Mouse (Mus musculus): ENCODE measurements around the gene Zfp784. TPM values are rescaled to one million over a fixed set of nuclear protein-coding genes. Genes with fewer than 3 reads are reported as not detected.
"Not testable (repeated sequence)": the region's sequence is repeated elsewhere in the genome, so short reads cannot be mapped to it uniquely, and the experiment has no call there.

The Zfp784 gene
- total and polyA plus RNA-seq, 2 experiments from 2014 or later = 8.0 to 8.3 TPM

GRCm38 (mm10) chr7:5016057-5016456 lies 22.2 kb downstream of the Zfp784 start:
- Histone ChIP-seq H3K4me1 (ENCODE audit: control insufficient read depth, insufficient read depth) (peaks cover 18% of the 10 kb centered on the region), H3K9me3 (replicated peaks; ENCODE audit: control insufficient read depth, low read length) (no peaks in the 10 kb centered on the region), H3K9ac (replicated peaks; ENCODE audit: low read depth, low read length) (peak overlapping the region; percentile 78), H3K36me3 (replicated peaks; ENCODE audit: control insufficient read depth, insufficient read depth, low read length) (peaks cover 18% of the 10 kb centered on the region), H3K27me3 (ENCODE audit: control insufficient read depth, insufficient read depth, low read length) (no peaks in the 10 kb centered on the region), H3K27ac (ENCODE audit: low read depth) (peak overlapping the region; percentile 96), H3K4me3 (ENCODE audit: low read depth, low read length) (peak overlapping the region; percentile 74), H3K4me2 (ENCODE audit: low read depth, low read length) (peak overlapping the region; percentile 70)
- no peak for ATAC-seq (ENCODE audit: insufficient read depth, low read depth)
- 70% methylated on average over 3 of the region's 3 CpGs for WGBS
- no peak for DNase-seq (ENCODE audit: low spot score)
- no peak for TF ChIP-seq CTCF (IDR thresholded peaks at IDR 0.05; ENCODE audit: low read depth)
- TF ChIP-seq EP300 (IDR thresholded peaks at IDR 0.05; ENCODE audit: low read depth) = no peak

- no peaks in the 10 kb centered on the region for H3K9me3 ChIP-seq (replicated peaks; ENCODE audit: control insufficient read depth, low read length)
- under 1% methylated on average over 73 of the region's 76 CpGs for WGBS
- DNase-seq (ENCODE audit: low spot score) = peak; percentile 95
- H3K4me1 ChIP-seq (ENCODE audit: control insufficient read depth, insufficient read depth) = peaks cover 16% of the 10 kb centered on the region
- peak within 1 kb of the TSS; percentile 96 for H3K27ac ChIP-seq (ENCODE audit: low read depth)
- H3K4me3 ChIP-seq (ENCODE audit: low read depth, low read length) = peak within 1 kb of the TSS; percentile 74
- H3K27me3 ChIP-seq (ENCODE audit: control insufficient read depth, insufficient read depth, low read length) = no peaks in the 10 kb centered on the region
- TF ChIP-seq CTCF (IDR thresholded peaks at IDR 0.05; ENCODE audit: low read depth) = no peak
- TF ChIP-seq EP300 (IDR thresholded peaks at IDR 0.05; ENCODE audit: low read depth) = no peak
- peak within 1 kb of the TSS; percentile 70 for H3K4me2 ChIP-seq (ENCODE audit: low read depth, low read length)
- H3K9ac ChIP-seq (replicated peaks; ENCODE audit: low read depth, low read length) = peak within 1 kb of the TSS; percentile 78
- ATAC-seq (ENCODE audit: insufficient read depth, low read depth) = peak; percentile 79
- H3K36me3 ChIP-seq (replicated peaks; ENCODE audit: control insufficient read depth, insufficient read depth, low read length) = peaks cover 25% of the 10 kb centered on the region
These were observed 22.9 kb downstream of the Zfp784 start, which contains the start of gene Gm44973 for GRCm38 (mm10) chr7:5015118-5016001. Gene Gm44973, plus strand, starts transcription at chr7:5015496.

GRCm38 (mm10) chr7:5014251-5015117 lies 23.8 kb downstream of the Zfp784 start, which contains the start of the genes Zfp524 and Fiz1:
Gene Zfp524, plus strand, starts transcription at chr7:5014415.
Gene Fiz1, minus strand, starts transcription at chr7:5014697.
- peak within 1 kb of the TSS; percentile 74 for H3K4me3 ChIP-seq (ENCODE audit: low read depth, low read length)
- WGBS = under 1% methylated on average over 42 of the region's 42 CpGs
- peak within 1 kb of the TSS; percentile 78 for H3K9ac ChIP-seq (replicated peaks; ENCODE audit: low read depth, low read length)
- peak within 1 kb of the TSS; percentile 96 for H3K27ac ChIP-seq (ENCODE audit: low read depth)
- H3K9me3 ChIP-seq (replicated peaks; ENCODE audit: control insufficient read depth, low read length) = no peaks in the 10 kb centered on the region
- peak within 1 kb of the TSS; percentile 70 for H3K4me2 ChIP-seq (ENCODE audit: low read depth, low read length)
- peaks cover 33% of the 10 kb centered on the region for H3K36me3 ChIP-seq (replicated peaks; ENCODE audit: control insufficient read depth, insufficient read depth, low read length)
- ATAC-seq (ENCODE audit: insufficient read depth, low read depth) (peak; percentile 79), DNase-seq (ENCODE audit: low spot score) (peak; percentile 96)
- no peaks in the 10 kb centered on the region for H3K27me3 ChIP-seq (ENCODE audit: control insufficient read depth, insufficient read depth, low read length)
- H3K4me1 ChIP-seq (ENCODE audit: control insufficient read depth, insufficient read depth) = peaks cover 14% of the 10 kb centered on the region
- no peak for TF ChIP-seq EP300 (IDR thresholded peaks at IDR 0.05; ENCODE audit: low read depth)
- no peak for TF ChIP-seq CTCF (IDR thresholded peaks at IDR 0.05; ENCODE audit: low read depth)

GRCm38 (mm10) chr7:5012681-5013513 lies 25.3 kb downstream of the Zfp784 start:
- Histone ChIP-seq H3K9ac (replicated peaks; ENCODE audit: low read depth, low read length) (no peak overlapping the region), H3K4me2 (ENCODE audit: low read depth, low read length) (no peak overlapping the region), H3K4me1 (ENCODE audit: control insufficient read depth, insufficient read depth) (peaks cover 11% of the 10 kb centered on the region), H3K27ac (ENCODE audit: low read depth) (no peak overlapping the region), H3K9me3 (replicated peaks; ENCODE audit: control insufficient read depth, low read length) (no peaks in the 10 kb centered on the region), H3K27me3 (ENCODE audit: control insufficient read depth, insufficient read depth, low read length) (no peaks in the 10 kb centered on the region), H3K36me3 (replicated peaks; ENCODE audit: control insufficient read depth, insufficient read depth, low read length) (peaks cover 49% of the 10 kb centered on the region), H3K4me3 (ENCODE audit: low read depth, low read length) (no peak overlapping the region)
- TF ChIP-seq EP300 (IDR thresholded peaks at IDR 0.05; ENCODE audit: low read depth) = no peak
- no peak for TF ChIP-seq CTCF (IDR thresholded peaks at IDR 0.05; ENCODE audit: low read depth)
- DNase-seq (ENCODE audit: low spot score) = no peak
- ATAC-seq (ENCODE audit: insufficient read depth, low read depth) = no peak
- WGBS = 89% methylated on average over 27 of the region's 27 CpGs

- WGBS = 97% methylated on average over 25 of the region's 26 CpGs
- DNase-seq (ENCODE audit: low spot score) (no peak), ATAC-seq (ENCODE audit: insufficient read depth, low read depth) (no peak)
- TF ChIP-seq EP300 (IDR thresholded peaks at IDR 0.05; ENCODE audit: low read depth) = no peak
- no peak for TF ChIP-seq CTCF (IDR thresholded peaks at IDR 0.05; ENCODE audit: low read depth)
- Histone ChIP-seq H3K4me3 (ENCODE audit: low read depth, low read length) (no peak overlapping the region), H3K9me3 (replicated peaks; ENCODE audit: control insufficient read depth, low read length) (no peaks in the 10 kb centered on the region), H3K27me3 (ENCODE audit: control insufficient read depth, insufficient read depth, low read length) (no peaks in the 10 kb centered on the region), H3K4me2 (ENCODE audit: low read depth, low read length) (no peak overlapping the region), H3K27ac (ENCODE audit: low read depth) (no peak overlapping the region), H3K9ac (replicated peaks; ENCODE audit: low read depth, low read length) (no peak overlapping the region), H3K4me1 (ENCODE audit: control insufficient read depth, insufficient read depth) (no peaks in the 10 kb centered on the region), H3K36me3 (replicated peaks; ENCODE audit: control insufficient read depth, insufficient read depth, low read length) (peaks cover 65% of the 10 kb centered on the region)
These were observed 30.0 kb downstream of the Zfp784 start for GRCm38 (mm10) chr7:5008229-5008628.

GRCm38 (mm10) chr7:5002876-5003275 lies 35.4 kb downstream of the Zfp784 start:
- 57% methylated on average over 8 of the region's 8 CpGs for WGBS
- DNase-seq (ENCODE audit: low spot score); H3K9me3 ChIP-seq (replicated peaks; ENCODE audit: control insufficient read depth, low read length); H3K4me1 ChIP-seq (ENCODE audit: control insufficient read depth, insufficient read depth); H3K4me2 ChIP-seq (ENCODE audit: low read depth, low read length); H3K9ac ChIP-seq (replicated peaks; ENCODE audit: low read depth, low read length); H3K4me3 ChIP-seq (ENCODE audit: low read depth, low read length); ATAC-seq (ENCODE audit: insufficient read depth, low read depth); H3K27me3 ChIP-seq (ENCODE audit: control insufficient read depth, insufficient read depth, low read length); H3K27ac ChIP-seq (ENCODE audit: low read depth): not testable (repeated sequence)
- peaks cover 16% of the 10 kb centered on the region for H3K36me3 ChIP-seq (replicated peaks; ENCODE audit: control insufficient read depth, insufficient read depth, low read length)

Data from heart, postnatal 0 days (tissue).